Mouse (Mus musculus) lung, adult 2 months (tissue): ENCODE measurements around the gene Vps37c.

Experiments used
- CTCF ChIP-seq: fragments of 200-500 bp; IDR thresholded peaks from 2 replicates; pipeline ENCODE4 v1.5.1; 2011; ENCODE audit warnings: mild to moderate bottlenecking, low read length, control low read depth; ENCODE audit not compliant: insufficient read depth
- POLR2A ChIP-seq: fragments of 200-500 bp; IDR thresholded peaks from 2 replicates; pipeline ENCODE4 v1.6.1; 2011; ENCODE audit warnings: low read depth, mild to moderate bottlenecking, control low read depth, low read length, borderline replicate concordance; ENCODE audit errors: extremely low read depth

DNA sequence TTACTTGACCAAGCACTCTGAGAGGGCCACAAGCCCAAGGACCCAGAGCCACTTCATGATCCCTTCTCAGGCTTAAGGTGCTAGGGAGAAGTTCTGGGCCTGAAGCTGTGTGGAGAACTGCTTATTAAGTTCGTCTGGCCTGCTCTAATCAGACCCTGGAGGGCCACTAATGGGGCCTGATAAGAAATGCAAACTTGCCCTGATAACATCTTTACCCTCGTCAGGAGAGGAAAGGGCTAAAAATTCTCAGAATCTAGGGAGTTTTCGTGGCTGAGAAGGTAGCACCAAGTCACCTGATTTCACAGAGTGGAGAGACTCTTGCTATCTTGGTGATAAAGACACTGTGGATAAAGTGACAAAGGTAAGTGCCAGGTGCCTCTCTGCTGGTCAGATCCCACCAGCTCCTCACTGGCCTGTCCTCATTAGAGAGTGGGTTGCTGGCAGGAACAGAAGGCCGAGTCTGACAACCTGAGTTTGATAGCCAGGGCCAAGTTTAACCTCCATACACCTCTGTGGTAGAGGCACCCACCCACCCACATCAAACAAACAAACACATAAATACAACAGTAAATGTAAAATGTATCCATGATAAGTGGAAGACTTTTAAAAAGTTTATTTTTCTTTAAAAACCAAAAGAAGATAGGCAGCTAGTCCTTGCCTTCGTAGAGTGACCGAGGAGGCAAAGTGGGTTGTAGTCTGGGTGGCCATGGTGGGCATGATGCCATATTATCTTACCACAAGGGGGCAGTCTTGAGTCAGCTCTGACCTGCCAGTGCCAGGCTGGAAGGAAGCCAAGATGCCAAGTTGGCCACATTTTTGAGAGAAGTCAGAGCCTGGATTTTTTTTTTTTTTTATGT is 10.4 kb upstream of the Vps37c start, which contains the start of gene Pga5:
- TF ChIP-seq CTCF (peak; percentile 98), POLR2A (no peak)
